Mouse (Mus musculus) intestine, embryonic 16.5 days (tissue): ENCODE measurements at regions not wholly inside any gene's neighbourhood (a gene's known extent, or its start where the extent isn't known, plus 50 kb on each side); places are given as distances from the start of the nearest gene placed in this dataset.

ENCODE experiments used
- ATAC-seq: fragments of 200-750 bp; cut with Nextera tagmentation; 2 replicates; pipeline ENCODE4 v1.8.0; 2017; ENCODE audit warnings: moderate TSS enrichment, moderate library complexity
- H3K27ac ChIP-seq: fragments of 300-500 bp; sonication (generic); 2 replicates; pipeline ENCODE4 v1.5.1; 2014; ENCODE audit warnings: mild to moderate bottlenecking, low read length
- H3K27me3 ChIP-seq: fragments of 300-500 bp; sonication (generic); replicated peaks from 2 replicates; pipeline ENCODE4 v1.6.1; 2014; ENCODE audit warnings: low read length, control low read depth, mixed read lengths; ENCODE audit not compliant: control insufficient read depth, insufficient read depth
- H3K36me3 ChIP-seq: fragments of 300-500 bp; sonication (generic); 2 replicates; pipeline ENCODE4 v1.6.1; 2014; ENCODE audit warnings: low read length, control low read depth; ENCODE audit not compliant: control insufficient read depth, insufficient read depth
- H3K4me1 ChIP-seq: fragments of 300-500 bp; sonication (generic); 2 replicates; pipeline ENCODE4 v1.6.1; 2014; ENCODE audit warnings: low read length, control low read depth, mixed read lengths; ENCODE audit not compliant: control insufficient read depth, insufficient read depth
- H3K4me2 ChIP-seq: fragments of 300-500 bp; sonication (generic); 2 replicates; pipeline ENCODE4 v1.6.1; 2014; ENCODE audit warnings: low read depth, low read length, control low read depth
- H3K4me3 ChIP-seq: fragments of 300-500 bp; sonication (generic); 2 replicates; pipeline ENCODE4 v1.5.1; 2014; ENCODE audit warnings: mild to moderate bottlenecking, low read length
- H3K9ac ChIP-seq: fragments of 300-500 bp; sonication (generic); 2 replicates; pipeline ENCODE4 v1.6.1; 2014; ENCODE audit warnings: low read depth, low read length
- H3K9me3 ChIP-seq: fragments of 300-500 bp; sonication (generic); 2 replicates; pipeline ENCODE4 v1.6.1; 2016; ENCODE audit warnings: low read length, control low read depth; ENCODE audit not compliant: control insufficient read depth
- WGBS: fragments of 180-500 bp; shearing (Covaris S2); extraction: QIAGEN DNeasy Blood & Tissue Kit; methylation state at CpG from one replicate; pipeline ENCODE4 v1.1.7; 2014; 5-methylcytosine and 5-hydroxymethylcytosine counted together

DNA sequence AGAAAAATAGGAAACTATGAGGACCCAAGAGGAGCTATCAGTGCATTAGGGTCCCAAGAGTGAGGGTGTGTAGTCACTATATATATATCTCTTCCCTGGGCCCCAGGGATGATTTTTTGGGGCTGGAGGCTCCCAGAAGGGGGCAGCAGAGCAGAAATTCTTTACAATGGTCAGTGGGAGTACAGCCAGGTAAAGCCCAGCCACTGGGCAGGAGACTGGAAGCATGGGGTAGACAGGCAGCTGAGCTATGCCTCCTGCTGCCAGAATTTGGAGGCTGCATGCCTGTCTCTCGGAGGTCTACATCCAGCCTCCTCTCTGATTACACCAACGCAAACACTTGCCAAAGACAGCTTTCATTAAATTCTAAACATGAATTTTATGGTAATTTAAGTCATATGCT is 202.7 kb upstream of the Irx1 start:
- 65% methylated on average over 2 of the region's 2 CpGs for WGBS
- H3K27ac ChIP-seq: no peak overlapping the region
- no peaks in the 10 kb centered on the region for H3K36me3 ChIP-seq
- no peak overlapping the region for H3K4me3 ChIP-seq
- no peaks in the 10 kb centered on the region for H3K27me3 ChIP-seq
- H3K4me2 ChIP-seq: no peak overlapping the region
- no peaks in the 10 kb centered on the region for H3K4me1 ChIP-seq
- no peak for ATAC-seq
- no peaks in the 10 kb centered on the region for H3K9me3 ChIP-seq
- H3K9ac ChIP-seq: no peak overlapping the region

DNA sequence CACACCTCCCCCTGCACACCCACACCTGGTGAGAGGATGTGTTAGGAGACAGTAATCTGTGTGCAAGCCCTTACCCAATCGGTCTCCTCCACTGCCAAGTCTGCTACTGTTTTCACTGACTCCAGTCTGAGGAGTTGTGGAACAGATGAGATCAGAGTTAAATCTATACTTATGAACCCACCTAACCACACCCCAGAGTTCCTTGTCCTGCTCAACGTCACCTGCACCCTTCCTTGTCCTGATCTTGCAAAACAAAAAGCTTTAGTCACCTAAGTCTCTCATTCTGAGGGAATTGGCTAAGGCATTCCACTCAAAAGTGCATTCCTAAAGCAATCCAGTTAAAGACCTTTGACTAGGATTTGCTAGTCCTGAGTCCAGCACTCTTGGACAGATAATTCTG is 203.9 kb upstream of the Irx1 start:
- Histone ChIP-seq H3K4me3 (no peak overlapping the region), H3K4me2 (no peak overlapping the region), H3K36me3 (no peaks in the 10 kb centered on the region), H3K4me1 (no peaks in the 10 kb centered on the region), H3K9ac (no peak overlapping the region), H3K27me3 (no peaks in the 10 kb centered on the region), H3K9me3 (no peaks in the 10 kb centered on the region), H3K27ac (no peak overlapping the region)
- no peak for ATAC-seq
- 66% methylated on average over 2 of the region's 2 CpGs for WGBS

DNA sequence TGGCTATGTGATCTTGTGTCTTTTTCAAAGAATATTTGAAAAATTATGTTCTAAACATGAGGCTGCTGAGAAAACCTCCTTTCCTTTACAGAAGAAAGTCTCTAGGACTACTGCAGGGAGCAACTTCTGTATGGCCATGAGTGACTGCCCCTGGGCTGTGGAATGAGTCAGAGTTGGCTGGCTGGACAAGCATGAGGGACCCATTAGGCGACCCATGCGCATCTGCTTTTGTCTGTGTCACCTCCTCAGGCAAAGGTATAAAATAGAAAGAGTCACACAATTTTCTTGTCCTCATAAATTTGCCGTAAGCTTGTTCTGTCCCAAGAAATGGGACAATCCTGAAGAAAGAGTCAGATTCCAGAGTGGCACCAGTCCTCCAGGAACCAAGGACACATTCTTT is 220.1 kb upstream of the Irx1 start:
- H3K27ac ChIP-seq: no peak overlapping the region
- no peaks in the 10 kb centered on the region for H3K36me3 ChIP-seq
- WGBS: 89% methylated on average over 3 of the region's 3 CpGs
- no peak overlapping the region for H3K4me3 ChIP-seq
- no peak overlapping the region for H3K4me2 ChIP-seq
- ATAC-seq: no peak
- no peaks in the 10 kb centered on the region for H3K4me1 ChIP-seq
- H3K27me3 ChIP-seq: no peaks in the 10 kb centered on the region
- H3K9me3 ChIP-seq: no peaks in the 10 kb centered on the region
- no peak overlapping the region for H3K9ac ChIP-seq

DNA sequence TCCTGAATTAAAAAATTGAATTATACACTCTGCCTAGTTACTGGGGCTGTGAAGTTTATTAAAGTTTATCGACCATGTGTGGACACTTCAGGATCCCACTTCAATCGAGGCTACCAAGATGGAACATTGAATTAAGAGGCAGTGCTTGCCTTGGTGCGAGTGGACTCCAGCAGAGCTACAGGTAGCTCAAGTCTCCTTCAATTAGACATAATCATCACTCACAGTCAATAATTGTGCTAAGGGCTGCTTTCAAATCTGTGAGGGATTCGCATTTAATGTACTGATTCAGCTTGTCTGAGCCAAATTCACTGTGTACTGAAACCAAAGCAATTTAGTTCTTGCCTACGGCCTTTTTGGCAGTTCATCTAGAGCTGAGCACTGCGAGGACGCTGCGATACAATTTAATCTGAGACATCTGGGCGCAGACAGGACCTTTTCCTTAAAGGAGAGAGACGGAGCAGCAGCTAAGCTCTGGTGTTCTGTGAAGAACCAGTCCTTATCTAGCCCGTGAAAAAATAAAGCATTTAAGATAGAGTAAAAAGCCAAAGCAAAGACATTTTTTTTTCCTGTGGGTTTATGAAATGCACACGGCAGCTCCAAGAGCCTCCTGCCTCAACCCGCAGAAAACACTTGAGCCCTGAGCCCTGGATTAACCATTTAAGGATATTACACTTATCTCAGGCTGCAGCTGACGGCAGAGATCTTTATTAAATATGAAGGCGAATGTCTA is 220.8 kb upstream of the Irx1 start:
- Histone ChIP-seq H3K9me3 (no peaks in the 10 kb centered on the region), H3K4me2 (no peak overlapping the region), H3K36me3 (no peaks in the 10 kb centered on the region), H3K27ac (no peak overlapping the region), H3K27me3 (no peaks in the 10 kb centered on the region), H3K9ac (no peak overlapping the region), H3K4me3 (no peak overlapping the region), H3K4me1 (no peaks in the 10 kb centered on the region)
- no peak for ATAC-seq
- 67% methylated on average over 15 of the region's 15 CpGs for WGBS

DNA sequence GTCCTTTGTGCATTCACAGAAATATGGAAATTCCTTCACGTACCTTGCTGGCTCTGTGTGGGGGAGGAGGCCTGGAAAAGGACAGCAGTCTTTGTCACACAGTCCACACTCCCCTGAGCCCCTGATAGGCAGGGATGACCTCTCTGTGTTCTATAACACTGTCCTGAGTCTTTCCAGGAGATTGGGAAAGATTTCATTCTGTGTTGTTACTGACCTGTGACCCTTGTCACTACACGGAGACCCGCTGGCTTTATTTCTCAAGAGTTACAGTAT is 221.3 kb upstream of the Irx1 start:
- Histone ChIP-seq H3K27me3 (no peaks in the 10 kb centered on the region), H3K36me3 (no peaks in the 10 kb centered on the region), H3K4me2 (no peak overlapping the region), H3K4me1 (no peaks in the 10 kb centered on the region), H3K4me3 (no peak overlapping the region), H3K27ac (no peak overlapping the region), H3K9me3 (no peaks in the 10 kb centered on the region), H3K9ac (no peak overlapping the region)
- 84% methylated on average over 3 of the region's 3 CpGs for WGBS
- no peak for ATAC-seq

DNA sequence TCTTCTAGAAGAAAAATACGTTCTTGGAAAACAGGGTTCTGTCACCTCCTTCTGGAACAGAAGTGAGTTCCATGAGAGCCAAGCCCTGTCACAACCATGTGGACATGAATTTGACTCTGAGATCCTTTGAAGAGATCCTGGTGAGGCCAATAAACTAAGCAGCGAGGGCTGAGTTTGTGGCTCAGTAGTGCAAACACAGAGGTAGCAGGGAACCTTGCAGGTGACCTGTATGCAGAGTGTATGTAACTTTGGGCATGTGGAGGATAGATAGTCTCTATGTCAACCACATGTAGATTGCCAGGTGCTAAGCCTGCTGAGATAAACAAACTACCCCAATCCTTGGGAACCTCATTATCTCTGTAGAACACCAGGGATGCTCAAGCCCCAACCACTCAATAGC is 232.4 kb upstream of the Irx1 start:
- Histone ChIP-seq H3K27me3 (no peaks in the 10 kb centered on the region), H3K36me3 (no peaks in the 10 kb centered on the region), H3K4me3 (no peak overlapping the region), H3K9ac (no peak overlapping the region), H3K4me2 (no peak overlapping the region), H3K4me1 (no peaks in the 10 kb centered on the region), H3K27ac (no peak overlapping the region), H3K9me3 (no peaks in the 10 kb centered on the region)
- WGBS: 83% methylated on average over 2 of the region's 2 CpGs
- ATAC-seq: no peak

DNA sequence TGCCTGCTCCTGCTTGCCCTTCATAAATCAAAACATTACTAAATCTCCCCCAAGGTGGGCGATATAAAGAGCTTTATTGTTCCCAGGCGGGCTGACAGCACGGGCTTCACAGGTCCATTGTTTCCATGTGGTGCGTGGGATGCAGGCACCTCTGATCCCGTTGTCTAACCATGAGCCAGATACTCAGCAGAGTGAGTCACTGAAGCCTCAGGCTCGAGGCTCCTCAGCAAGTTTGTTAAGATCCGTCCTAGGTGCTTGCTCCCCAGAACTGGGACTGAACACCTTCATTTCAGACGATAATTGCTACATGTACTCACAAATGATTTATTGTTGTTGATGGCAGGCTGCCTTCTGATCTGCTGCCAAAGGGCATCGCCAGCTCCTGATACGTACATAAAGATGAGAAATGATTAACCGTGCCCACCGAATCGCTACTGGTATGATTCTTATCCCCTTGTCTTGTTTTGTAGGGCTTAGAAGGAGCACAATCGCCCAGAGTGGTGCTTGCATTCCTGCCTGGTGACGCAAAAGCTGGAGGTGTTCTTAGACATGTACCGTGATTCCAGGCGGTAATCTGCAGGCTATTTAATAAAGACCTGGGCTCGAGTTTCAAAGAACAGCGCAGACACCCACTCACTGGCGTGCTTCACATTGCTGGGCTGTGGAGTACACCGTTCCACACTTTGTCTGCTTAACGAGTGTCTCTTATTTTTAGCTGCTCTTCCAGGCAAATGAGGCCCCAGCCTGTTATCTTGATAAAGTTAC is 235.0 kb upstream of the Irx1 start:
- no peak overlapping the region for H3K9ac ChIP-seq
- H3K9me3 ChIP-seq: no peaks in the 10 kb centered on the region
- peak; percentile 78 for ATAC-seq
- H3K27ac ChIP-seq: no peak overlapping the region
- H3K36me3 ChIP-seq: no peaks in the 10 kb centered on the region
- H3K4me1 ChIP-seq: no peaks in the 10 kb centered on the region
- H3K27me3 ChIP-seq: no peaks in the 10 kb centered on the region
- 52% methylated on average over 22 of the region's 22 CpGs for WGBS
- H3K4me2 ChIP-seq: peak overlapping the region; percentile 25; the same call in 1 of the 2 replicates
- no peak overlapping the region for H3K4me3 ChIP-seq

DNA sequence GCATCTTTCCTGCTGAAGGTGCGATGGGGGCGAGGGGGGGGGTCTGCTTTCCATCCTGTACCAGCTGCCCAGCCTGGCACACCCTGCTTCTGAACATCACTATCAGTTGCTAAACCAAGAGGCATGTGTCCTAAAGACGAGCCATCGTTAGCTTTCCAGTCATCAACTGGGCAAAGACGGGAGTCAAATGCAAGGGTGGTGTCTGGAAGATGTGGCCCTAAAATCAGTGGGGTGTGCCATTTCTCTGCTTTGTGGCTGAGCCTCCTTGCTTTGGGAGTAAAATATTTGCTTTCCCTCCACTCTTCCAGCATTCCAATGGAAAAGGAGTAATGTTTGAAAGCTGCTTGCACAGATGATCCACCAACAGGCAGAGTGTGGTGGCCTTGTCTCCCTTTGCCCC is 246.0 kb upstream of the Irx1 start:
- Histone ChIP-seq H3K4me1 (0 out of 2 replicates have a peak, but pooled peaks cover 6% of the 10 kb centered on the region), H3K27me3 (no peaks in the 10 kb centered on the region), H3K4me2 (peak overlapping the region; percentile 36), H3K9me3 (no peaks in the 10 kb centered on the region), H3K4me3 (no peak overlapping the region), H3K36me3 (no peaks in the 10 kb centered on the region), H3K27ac (no peak overlapping the region), H3K9ac (no peak overlapping the region)
- ATAC-seq: no peak
- 59% methylated on average over 5 of the region's 5 CpGs for WGBS

DNA sequence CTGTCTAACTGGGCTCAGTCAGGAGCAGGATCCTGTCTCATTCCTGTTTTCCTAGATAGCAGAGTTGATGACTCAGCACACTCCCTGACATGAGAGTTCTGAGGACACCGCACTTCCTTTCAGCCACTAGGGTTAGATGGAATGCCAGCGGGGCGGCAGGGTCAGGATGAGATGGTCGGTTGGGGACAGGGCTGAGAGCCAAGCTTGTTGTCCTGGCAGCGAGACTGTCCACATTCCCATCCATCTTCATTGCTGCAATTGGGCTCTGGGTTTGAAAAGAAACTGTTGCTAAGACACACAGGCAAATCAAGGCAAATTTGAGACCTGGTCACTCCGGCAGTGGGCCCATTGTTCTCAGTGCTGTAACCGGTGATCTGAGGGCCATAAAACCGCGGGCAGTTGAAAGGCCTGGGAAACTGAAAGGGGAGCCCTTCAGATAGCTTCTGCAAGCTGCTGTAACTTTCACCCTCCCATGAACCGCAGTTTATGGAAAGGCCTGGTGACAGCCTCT is 246.5 kb upstream of the Irx1 start:
- H3K9me3 ChIP-seq: no peaks in the 10 kb centered on the region
- H3K9ac ChIP-seq: no peak overlapping the region
- WGBS: 13% methylated on average over 10 of the region's 10 CpGs
- peak; percentile 88 for ATAC-seq
- H3K36me3 ChIP-seq: no peaks in the 10 kb centered on the region
- H3K27ac ChIP-seq: no peak overlapping the region
- H3K4me3 ChIP-seq: no peak overlapping the region
- 0 out of 2 replicates have a peak, but pooled peaks cover 6% of the 10 kb centered on the region for H3K4me1 ChIP-seq
- peak overlapping the region; percentile 36 for H3K4me2 ChIP-seq
- H3K27me3 ChIP-seq: no peaks in the 10 kb centered on the region
